Mouse (Mus musculus): ENCODE results near the gene Scgb2a2. TPM values are rescaled to one million over a fixed set of nuclear protein-coding genes. Genes with fewer than 3 reads are reported as not detected.
"Not testable (repeated sequence)": the region's sequence is repeated elsewhere in the genome, so short reads cannot be mapped to it uniquely, and the experiment has no call there.

Scgb2a2 gene
- polyA plus RNA-seq, 1 experiment from 2014 or later = not detected

DNA sequence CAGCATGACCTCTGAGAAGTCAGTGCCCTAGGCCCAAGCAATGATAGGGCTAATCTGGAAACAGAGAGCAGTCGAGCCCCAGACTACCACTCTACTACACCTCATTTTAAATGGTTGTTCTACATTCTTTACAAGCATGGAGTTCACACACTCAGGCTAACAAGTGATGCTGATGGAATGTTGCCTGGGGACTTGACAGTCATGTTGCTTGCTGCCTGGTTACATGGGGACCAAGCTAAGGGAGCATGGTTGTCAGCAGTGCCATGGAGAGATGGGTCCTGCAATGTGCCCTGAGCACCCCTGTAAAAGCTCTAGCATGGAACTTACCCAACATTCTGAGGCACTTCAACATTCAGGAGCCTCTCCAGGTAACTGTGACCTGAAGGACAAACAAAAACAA lies 39.0 kb downstream of the Scgb2a2 start:
- 97% methylated on average over 1 of the region's 1 CpGs for WGBS
- Histone ChIP-seq H3K4me2 (replicated peaks; ENCODE audit: low read depth, low read length) (no peak overlapping the region), H3K4me3 (ENCODE audit: low read depth, low read length) (no peak overlapping the region), H3K36me3 (ENCODE audit: control insufficient read depth, insufficient read depth, low read length) (peaks cover 71% of the 10 kb centered on the region), H3K4me1 (ENCODE audit: control insufficient read depth, insufficient read depth, low read length) (no peaks in the 10 kb centered on the region), H3K27me3 (ENCODE audit: control insufficient read depth, insufficient read depth, low read length) (no peaks in the 10 kb centered on the region), H3K9me3 (ENCODE audit: control insufficient read depth, low read depth, low read length) (no peaks in the 10 kb centered on the region), H3K9ac (replicated peaks; ENCODE audit: low read depth, low read length) (no peak overlapping the region), H3K27ac (ENCODE audit: low read length) (no peak overlapping the region)
- ATAC-seq (ENCODE audit: insufficient number of reproducible peaks, insufficient read depth, low FRiP score, low read depth) = no peak

DNA sequence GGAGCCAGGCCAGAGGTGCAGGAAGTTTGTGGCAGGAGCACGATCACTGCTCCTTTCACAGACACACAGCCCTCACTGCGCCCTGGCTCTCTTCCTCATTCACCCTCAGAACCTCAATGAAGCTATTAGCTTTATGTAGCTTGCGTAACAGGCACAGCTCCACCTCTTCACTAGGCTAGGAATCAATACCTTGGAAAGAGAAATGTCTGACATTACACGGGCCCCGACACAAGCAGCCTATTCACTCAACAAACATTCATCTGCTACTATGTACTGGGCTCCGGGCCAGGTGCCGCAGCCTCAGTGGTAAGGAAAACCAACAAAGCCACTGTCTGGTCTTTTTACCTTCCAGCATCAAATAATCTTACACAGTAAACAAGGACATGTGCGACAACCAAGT lies 39.4 kb downstream of the Scgb2a2 start:
- peaks cover 71% of the 10 kb centered on the region for H3K36me3 ChIP-seq (ENCODE audit: control insufficient read depth, insufficient read depth, low read length)
- H3K27ac ChIP-seq (ENCODE audit: low read length) = no peak overlapping the region
- H3K9me3 ChIP-seq (ENCODE audit: control insufficient read depth, low read depth, low read length) = no peaks in the 10 kb centered on the region
- 88% methylated on average over 8 of the region's 8 CpGs for WGBS
- no peaks in the 10 kb centered on the region for H3K27me3 ChIP-seq (ENCODE audit: control insufficient read depth, insufficient read depth, low read length)
- no peak for ATAC-seq (ENCODE audit: insufficient number of reproducible peaks, insufficient read depth, low FRiP score, low read depth)
- no peak overlapping the region for H3K4me2 ChIP-seq (replicated peaks; ENCODE audit: low read depth, low read length)
- no peak overlapping the region for H3K4me3 ChIP-seq (ENCODE audit: low read depth, low read length)
- H3K9ac ChIP-seq (replicated peaks; ENCODE audit: low read depth, low read length) = no peak overlapping the region
- H3K4me1 ChIP-seq (ENCODE audit: control insufficient read depth, insufficient read depth, low read length) = no peaks in the 10 kb centered on the region

DNA sequence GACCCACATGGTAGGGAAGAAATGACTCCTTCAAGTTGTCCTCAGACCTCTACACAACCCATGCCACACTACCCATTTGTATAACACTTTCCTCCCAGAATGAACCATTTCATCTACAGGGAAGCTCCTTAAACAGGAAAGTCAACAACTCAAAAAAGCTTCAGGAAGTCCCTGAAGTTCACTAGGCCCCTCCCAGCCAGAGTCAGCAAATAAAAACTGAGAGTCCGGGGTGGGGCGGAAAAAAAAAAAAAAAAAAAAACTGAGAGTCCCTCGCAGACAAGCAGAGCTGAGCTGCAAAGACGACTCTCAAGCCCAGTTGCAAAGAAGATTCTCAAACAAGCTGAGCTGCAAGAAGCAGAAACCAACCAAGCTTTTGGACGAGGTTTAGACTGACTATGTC lies 48.7 kb downstream of the Scgb2a2 start:
- Histone ChIP-seq H3K27ac (ENCODE audit: low read length) (no peak overlapping the region), H3K27me3 (ENCODE audit: control insufficient read depth, insufficient read depth, low read length) (no peaks in the 10 kb centered on the region), H3K4me1 (ENCODE audit: control insufficient read depth, insufficient read depth, low read length) (peaks cover 22% of the 10 kb centered on the region), H3K36me3 (ENCODE audit: control insufficient read depth, insufficient read depth, low read length) (peaks cover 43% of the 10 kb centered on the region), H3K9me3 (ENCODE audit: control insufficient read depth, low read depth, low read length) (no peaks in the 10 kb centered on the region), H3K4me2 (replicated peaks; ENCODE audit: low read depth, low read length) (no peak overlapping the region), H3K4me3 (ENCODE audit: low read depth, low read length) (no peak overlapping the region), H3K9ac (replicated peaks; ENCODE audit: low read depth, low read length) (no peak overlapping the region)
- no peak for ATAC-seq (ENCODE audit: insufficient number of reproducible peaks, insufficient read depth, low FRiP score, low read depth)
- WGBS = 66% methylated on average over 5 of the region's 5 CpGs

DNA sequence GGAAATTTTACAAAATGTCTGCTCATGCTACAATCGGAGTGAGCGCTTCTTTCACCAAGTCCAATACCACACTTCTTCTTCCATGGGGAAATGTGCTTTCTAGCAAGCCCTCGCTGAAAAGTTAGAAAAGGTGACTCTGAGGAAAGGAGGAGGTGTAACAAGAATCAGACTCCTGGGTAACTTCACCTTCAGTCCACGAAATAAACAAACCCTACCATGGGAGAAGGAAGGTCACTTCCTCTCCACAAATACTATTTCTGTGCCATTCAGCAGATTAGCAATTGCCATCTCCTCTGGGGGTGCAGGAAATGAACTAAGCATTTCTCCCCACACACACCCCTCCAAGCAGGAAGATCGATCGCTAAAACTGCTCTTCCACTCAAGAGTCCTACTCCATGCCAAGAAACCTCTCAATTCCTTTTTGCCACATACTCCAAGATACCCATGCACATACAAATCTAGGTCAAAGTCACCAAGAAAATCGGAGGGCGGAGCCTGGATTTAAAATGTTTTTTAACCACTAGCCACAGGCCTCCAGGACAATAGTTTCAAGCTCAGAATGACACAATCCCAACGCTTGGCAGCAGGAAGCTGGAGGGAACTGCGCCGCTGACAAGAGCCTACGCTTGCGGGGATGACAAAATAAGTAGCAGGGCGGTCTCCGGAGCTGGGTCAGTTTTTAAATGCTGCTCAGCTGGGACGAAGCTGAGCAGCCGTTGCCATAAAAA lies 51.1 kb downstream of the Scgb2a2 start:
- 8% methylated on average over 17 of the region's 17 CpGs for WGBS
- no peak for ATAC-seq (ENCODE audit: insufficient number of reproducible peaks, insufficient read depth, low FRiP score, low read depth)
- Histone ChIP-seq H3K27ac (ENCODE audit: low read length) (peak overlapping the region; percentile 72; the same call in 1 of the 2 replicates), H3K4me2 (replicated peaks; ENCODE audit: low read depth, low read length) (peak overlapping the region; percentile 56), H3K36me3 (ENCODE audit: control insufficient read depth, insufficient read depth, low read length) (peaks cover 19% of the 10 kb centered on the region), H3K4me1 (ENCODE audit: control insufficient read depth, insufficient read depth, low read length) (peaks cover 22% of the 10 kb centered on the region), H3K9me3 (ENCODE audit: control insufficient read depth, low read depth, low read length) (no peaks in the 10 kb centered on the region), H3K4me3 (ENCODE audit: low read depth, low read length) (peak overlapping the region; percentile 67), H3K9ac (replicated peaks; ENCODE audit: low read depth, low read length) (peak overlapping the region; percentile 67), H3K27me3 (ENCODE audit: control insufficient read depth, insufficient read depth, low read length) (no peaks in the 10 kb centered on the region)

DNA sequence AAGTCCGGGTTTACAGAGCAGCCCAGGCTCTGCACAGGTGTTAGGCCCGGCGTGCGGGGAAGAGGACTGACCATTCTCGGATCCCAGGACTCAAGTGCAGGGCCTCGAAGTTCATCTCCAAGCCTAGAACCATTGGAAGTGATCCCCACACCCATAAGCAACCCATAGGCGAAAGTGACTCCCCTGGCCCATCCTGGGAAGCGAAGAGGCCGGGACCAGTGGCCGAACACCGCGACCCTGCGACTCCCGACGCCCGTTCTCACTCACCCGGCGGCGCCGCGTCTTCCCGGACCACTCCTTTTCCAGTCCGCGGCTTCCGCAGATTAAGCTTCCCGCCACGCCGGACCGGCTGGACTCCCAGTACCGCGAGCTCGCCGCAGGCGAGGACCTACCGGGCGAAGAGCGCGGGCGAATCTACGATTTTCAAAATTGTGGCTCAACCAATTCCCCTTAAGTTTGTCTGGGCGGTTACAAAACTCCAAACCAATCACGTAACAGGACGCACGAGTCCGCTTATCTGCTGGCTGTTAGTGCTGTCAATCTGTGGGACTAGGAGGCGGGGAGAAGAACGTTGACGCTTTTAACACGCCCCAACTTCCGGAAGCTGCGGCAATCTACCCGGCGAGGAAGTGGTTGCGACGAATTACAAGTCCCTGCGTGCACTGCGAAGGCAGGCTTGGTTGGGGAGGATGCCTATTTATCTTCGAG lies 51.9 kb downstream of the Scgb2a2 start, which contains the start of gene Incenp:
TSS of gene Incenp (minus strand) at position 480 of the 708 bp plus-strand sequence.
- Histone ChIP-seq H3K27ac (ENCODE audit: low read length) (peak within 1 kb of the TSS; percentile 86), H3K9me3 (ENCODE audit: control insufficient read depth, low read depth, low read length) (no peaks in the 10 kb centered on the region), H3K27me3 (ENCODE audit: control insufficient read depth, insufficient read depth, low read length) (no peaks in the 10 kb centered on the region), H3K4me3 (ENCODE audit: low read depth, low read length) (peak within 1 kb of the TSS; percentile 67), H3K9ac (replicated peaks; ENCODE audit: low read depth, low read length) (peak within 1 kb of the TSS; percentile 67), H3K4me1 (ENCODE audit: control insufficient read depth, insufficient read depth, low read length) (peaks cover 22% of the 10 kb centered on the region), H3K36me3 (ENCODE audit: control insufficient read depth, insufficient read depth, low read length) (peaks cover 12% of the 10 kb centered on the region), H3K4me2 (replicated peaks; ENCODE audit: low read depth, low read length) (peak within 1 kb of the TSS; percentile 61)
- WGBS = under 1% methylated on average over 58 of the region's 58 CpGs
- ATAC-seq (ENCODE audit: insufficient number of reproducible peaks, insufficient read depth, low FRiP score, low read depth) = peak; percentile 98

DNA sequence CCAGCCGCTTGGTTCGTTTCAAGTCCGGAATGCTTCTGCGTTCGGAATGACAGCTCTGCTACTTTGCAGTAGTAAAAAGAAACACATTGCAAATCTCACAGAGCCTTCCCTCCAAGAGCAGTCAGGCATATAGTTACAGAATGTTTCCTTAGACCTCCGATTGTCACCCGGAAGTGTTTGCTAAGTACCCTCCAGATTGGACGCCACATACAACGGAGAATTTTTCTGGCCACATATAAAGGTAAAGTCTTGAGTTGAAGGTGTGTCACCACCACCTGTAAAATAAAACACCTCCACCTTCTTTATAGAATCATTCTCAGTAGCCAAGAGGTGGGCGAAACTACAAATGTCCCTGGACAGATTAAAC lies 52.4 kb downstream of the Scgb2a2 start:
- Histone ChIP-seq H3K36me3 (ENCODE audit: control insufficient read depth, insufficient read depth, low read length) (peaks cover 7% of the 10 kb centered on the region), H3K4me3 (ENCODE audit: low read depth, low read length) (peak overlapping the region; percentile 67), H3K9me3 (ENCODE audit: control insufficient read depth, low read depth, low read length) (no peaks in the 10 kb centered on the region), H3K4me2 (replicated peaks; ENCODE audit: low read depth, low read length) (peak overlapping the region; percentile 61), H3K9ac (replicated peaks; ENCODE audit: low read depth, low read length) (peak overlapping the region; percentile 25; the same call in 1 of the 2 replicates), H3K27ac (ENCODE audit: low read length) (peak overlapping the region; percentile 86), H3K27me3 (ENCODE audit: control insufficient read depth, insufficient read depth, low read length) (no peaks in the 10 kb centered on the region), H3K4me1 (ENCODE audit: control insufficient read depth, insufficient read depth, low read length) (peaks cover 22% of the 10 kb centered on the region)
- 9% methylated on average over 10 of the region's 10 CpGs for WGBS
- ATAC-seq (ENCODE audit: insufficient number of reproducible peaks, insufficient read depth, low FRiP score, low read depth) = peak; percentile 72

DNA sequence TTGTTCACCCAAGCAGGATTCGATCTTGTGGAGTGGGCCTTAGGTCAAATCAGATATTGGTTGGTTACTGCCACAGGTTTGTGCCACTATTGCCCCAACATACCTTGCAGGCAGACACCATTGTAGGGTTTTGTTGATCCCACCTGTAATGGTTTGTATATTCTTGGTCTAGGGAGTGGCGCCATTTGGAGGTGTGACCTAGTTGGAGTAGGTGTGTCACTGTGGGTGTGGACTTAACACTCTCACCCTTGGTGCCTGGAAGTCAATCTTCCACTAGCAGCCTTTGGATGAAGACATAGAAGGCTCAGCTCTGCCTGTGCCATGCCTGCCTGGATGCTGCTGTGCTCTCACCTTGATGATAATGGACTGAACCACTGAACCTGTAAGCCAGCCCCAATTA lies 53.3 kb downstream of the Scgb2a2 start:
- Histone ChIP-seq H3K4me2 (replicated peaks; ENCODE audit: low read depth, low read length) (0 out of 2 replicates have a peak overlapping the region, but pooled peaks have one; percentile 61), H3K4me1 (ENCODE audit: control insufficient read depth, insufficient read depth, low read length) (peaks cover 22% of the 10 kb centered on the region)
- WGBS = 85% methylated on average over 2 of the region's 2 CpGs
- not testable (repeated sequence) for ATAC-seq (ENCODE audit: insufficient number of reproducible peaks, insufficient read depth, low FRiP score, low read depth); H3K36me3 ChIP-seq (ENCODE audit: control insufficient read depth, insufficient read depth, low read length); H3K27me3 ChIP-seq (ENCODE audit: control insufficient read depth, insufficient read depth, low read length); H3K9ac ChIP-seq (replicated peaks; ENCODE audit: low read depth, low read length); H3K27ac ChIP-seq (ENCODE audit: low read length); H3K4me3 ChIP-seq (ENCODE audit: low read depth, low read length); H3K9me3 ChIP-seq (ENCODE audit: control insufficient read depth, low read depth, low read length)
